Mouse (Mus musculus): ENCODE measurements at regions not wholly inside any gene's neighbourhood (a gene's known extent, or its start where the extent isn't known, plus 50 kb on each side); places are given as distances from the start of the nearest gene placed in this dataset.

DNA sequence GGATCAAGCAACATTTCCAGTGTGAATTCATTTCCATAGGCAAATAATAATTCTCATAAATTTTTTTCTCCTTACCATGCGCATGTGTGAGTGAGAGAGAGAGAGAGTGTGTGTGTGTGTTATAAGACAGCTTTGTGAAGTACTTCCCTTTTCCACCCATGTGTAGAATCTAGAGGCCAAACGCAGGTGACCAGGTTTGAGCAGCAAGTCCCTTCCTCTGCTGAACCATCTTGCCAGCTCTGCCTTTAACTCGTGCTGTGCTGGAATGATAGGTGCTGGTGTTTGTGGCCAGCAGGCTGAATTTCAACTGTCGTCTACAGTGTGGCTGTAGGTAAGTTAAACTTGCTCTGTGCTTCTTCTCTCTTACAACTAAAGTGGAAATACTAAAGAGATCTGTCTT, 277.5 kb downstream of the Cog6 start:
- no peak for TF ChIP-seq CTCF (IDR thresholded peaks at IDR 0.05; ENCODE audit: low read depth, low read length)
- no peak for TF ChIP-seq POLR2A (IDR thresholded peaks at IDR 0.05; ENCODE audit: borderline replicate concordance, low read depth, low read length)

All from bone marrow macrophage, adult 2 months (primary cell).